Mouse (Mus musculus): ENCODE results near the gene Slc46a2.

GRCm38 (mm10) chr4:59868086-59868485 is 46.8 kb downstream of the Slc46a2 start:
- TF ChIP-seq POLR2A (IDR thresholded peaks at IDR 0.05; ENCODE audit: insufficient read depth, low read depth, low read length) (no peak), CTCF (IDR thresholded peaks at IDR 0.05; ENCODE audit: insufficient read depth, low read depth, low read length) (no peak)

Measured in olfactory bulb, adult 2 months (tissue).